Mouse (Mus musculus) kidney, adult 8-10 months (tissue): ENCODE measurements around the gene Rfx8.

Source experiments
- DNase-seq, 2 experiments: peaks; one replicate each; pipeline ENCODE4 v3.0.0; 2022

Gene Rfx8

GRCm38 (mm10) chr1:39734311-39734710, 13.5 kb upstream of the Rfx8 start:
- peak in 1 of 2 experiments; percentile 36 for DNase-seq

- DNase-seq: no peak
Observed at GRCm38 (mm10) chr1:39733876-39734275, 13.1 kb upstream of the Rfx8 start.

- DNase-seq: no peak
Observed at GRCm38 (mm10) chr1:39732081-39732480, 11.3 kb upstream of the Rfx8 start.

GRCm38 (mm10) chr1:39731543-39731942, 10.7 kb upstream of the Rfx8 start:
- DNase-seq: peak in 1 of 2 experiments; percentile 55

- no peak for DNase-seq
Observed at GRCm38 (mm10) chr1:39730868-39731267, 10.1 kb upstream of the Rfx8 start.

- DNase-seq: no peak
Observed at GRCm38 (mm10) chr1:39729919-39730318, 9.1 kb upstream of the Rfx8 start.

GRCm38 (mm10) chr1:39721351-39721726, 542 bp upstream of the Rfx8 start:
- DNase-seq: no peak

- DNase-seq: no peak
Observed at GRCm38 (mm10) chr1:39720186-39720585, 611 bp downstream of the Rfx8 start.

- no peak for DNase-seq
Observed at GRCm38 (mm10) chr1:39715551-39715950, 5.2 kb downstream of the Rfx8 start.

GRCm38 (mm10) chr1:39714729-39715128, 6.1 kb downstream of the Rfx8 start:
- no peak for DNase-seq

- DNase-seq: peak; percentile 62 to 88
Observed at GRCm38 (mm10) chr1:39713842-39714658, 6.7 kb downstream of the Rfx8 start.

- no peak for DNase-seq
Observed at GRCm38 (mm10) chr1:39713300-39713699, 7.5 kb downstream of the Rfx8 start.

- no peak for DNase-seq
Observed at GRCm38 (mm10) chr1:39712261-39712660, 8.5 kb downstream of the Rfx8 start.

- DNase-seq: peak in 1 of 2 experiments; percentile 56
Observed at GRCm38 (mm10) chr1:39710604-39711003, 10.2 kb downstream of the Rfx8 start.

GRCm38 (mm10) chr1:39710016-39710415, 10.8 kb downstream of the Rfx8 start:
- no peak for DNase-seq

GRCm38 (mm10) chr1:39708778-39709177, 12.0 kb downstream of the Rfx8 start:
- no peak for DNase-seq

- DNase-seq: no peak
Observed at GRCm38 (mm10) chr1:39702216-39703046, 18.4 kb downstream of the Rfx8 start.

GRCm38 (mm10) chr1:39701274-39701602, 19.6 kb downstream of the Rfx8 start:
- no peak for DNase-seq

GRCm38 (mm10) chr1:39700599-39701273, 20.1 kb downstream of the Rfx8 start:
- no peak for DNase-seq

- peak in 1 of 2 experiments; percentile 24 for DNase-seq
Observed at GRCm38 (mm10) chr1:39698456-39698855, 22.3 kb downstream of the Rfx8 start.

- DNase-seq: peak; percentile 45 to 55
Observed at GRCm38 (mm10) chr1:39695198-39695597, 25.6 kb downstream of the Rfx8 start.

GRCm38 (mm10) chr1:39694756-39695155, 26.0 kb downstream of the Rfx8 start:
- no peak for DNase-seq

- no peak for DNase-seq
Observed at GRCm38 (mm10) chr1:39691974-39692373, 28.8 kb downstream of the Rfx8 start.
